Mouse (Mus musculus): Measurements from ENCODE around the gene Cog7.

DNA sequence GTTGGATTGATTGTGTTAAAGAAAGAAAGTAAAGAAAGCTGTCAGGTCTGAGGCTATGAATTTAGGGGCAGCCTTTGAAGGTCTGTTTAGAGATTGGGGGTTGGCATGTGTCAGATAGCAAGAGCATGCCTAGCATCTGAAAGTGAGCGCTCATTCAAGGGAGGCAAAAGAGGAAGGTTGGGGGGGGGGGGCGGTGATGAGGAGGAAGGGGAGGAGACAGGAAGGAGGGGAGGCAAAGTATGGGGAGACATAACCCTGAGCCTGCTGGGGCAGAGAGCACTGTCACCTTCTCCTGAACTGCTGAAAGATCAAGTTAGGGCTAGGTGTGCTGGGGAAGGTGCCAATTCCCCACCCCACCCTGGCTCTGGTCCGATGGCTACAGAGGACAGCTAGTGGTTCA, 109.9 kb downstream of the Cog7 start:
- TF ChIP-seq CTCF (IDR thresholded peaks at IDR 0.05; ENCODE audit: low read depth) (no peak), EP300 (optimal IDR thresholded peaks at IDR 0.05) (no peak)

All from stomach, postnatal 0 days (tissue).